Mouse (Mus musculus) embryonic facial prominence, embryonic 12.5 days (tissue): ENCODE data around the gene Ppm1h. TPM values are rescaled to one million over a fixed set of nuclear protein-coding genes. Genes with fewer than 3 reads are reported as not detected.
A peak's percentile ranks its signal among the peaks of the same experiment; 100 is the strongest.

ENCODE experiments used
- ATAC-seq: fragments of 200-750 bp; cut with Nextera tagmentation; 2 replicates; pipeline ENCODE4 v1.8.0; 2017; ENCODE audit not compliant: insufficient number of reproducible peaks, insufficient read depth, low FRiP score, low TSS enrichment
- H3K27ac ChIP-seq: fragments of 300-500 bp; sonication (generic); 2 replicates; pipeline ENCODE4 v1.5.1; 2016; ENCODE audit warnings: mild to moderate bottlenecking
- H3K27me3 ChIP-seq: fragments of 300-500 bp; sonication (generic); 2 replicates; pipeline ENCODE4 v1.6.1; 2016; ENCODE audit warnings: mild to moderate bottlenecking, moderate library complexity
- H3K36me3 ChIP-seq: fragments of 300-500 bp; sonication (generic); 2 replicates; pipeline ENCODE4 v1.6.1; 2016; ENCODE audit warnings: mild to moderate bottlenecking
- H3K4me1 ChIP-seq: fragments of 300-500 bp; sonication (generic); 2 replicates; pipeline ENCODE4 v1.6.1; 2016
- H3K4me2 ChIP-seq: fragments of 300-500 bp; sonication (generic); replicated peaks from 2 replicates; pipeline ENCODE4 v1.6.1; 2016; ENCODE audit warnings: mild to moderate bottlenecking, moderate library complexity
- H3K4me3 ChIP-seq: fragments of 300-500 bp; sonication (generic); 2 replicates; pipeline ENCODE4 v1.5.1; 2016; ENCODE audit warnings: mild to moderate bottlenecking
- H3K9ac ChIP-seq: fragments of 300-500 bp; sonication (generic); 2 replicates; pipeline ENCODE4 v1.6.1; 2016; ENCODE audit warnings: mild to moderate bottlenecking, moderate library complexity
- H3K9me3 ChIP-seq: fragments of 300-500 bp; sonication (generic); 2 replicates; pipeline ENCODE4 v1.6.1; 2016; ENCODE audit warnings: mild to moderate bottlenecking, moderate library complexity
- WGBS: fragments of 180-500 bp; shearing (Covaris S2); methylation state at CpG from one replicate; pipeline ENCODE4 v1.1.7; 2016; 5-methylcytosine and 5-hydroxymethylcytosine counted together
- polyA plus RNA-seq: library from polyadenylated mRNA; unstranded; fragments of >200 nt; fragmentation: Nextera tagmentation; extraction: Ambion mirVana; gene quantifications from 2 replicates; pipeline ENCODE4 v1.2.1, GENCODE M21; 2016

The Ppm1h gene
- polyA plus RNA-seq, 1 experiment from 2014 or later, result 5.3 TPM

DNA sequence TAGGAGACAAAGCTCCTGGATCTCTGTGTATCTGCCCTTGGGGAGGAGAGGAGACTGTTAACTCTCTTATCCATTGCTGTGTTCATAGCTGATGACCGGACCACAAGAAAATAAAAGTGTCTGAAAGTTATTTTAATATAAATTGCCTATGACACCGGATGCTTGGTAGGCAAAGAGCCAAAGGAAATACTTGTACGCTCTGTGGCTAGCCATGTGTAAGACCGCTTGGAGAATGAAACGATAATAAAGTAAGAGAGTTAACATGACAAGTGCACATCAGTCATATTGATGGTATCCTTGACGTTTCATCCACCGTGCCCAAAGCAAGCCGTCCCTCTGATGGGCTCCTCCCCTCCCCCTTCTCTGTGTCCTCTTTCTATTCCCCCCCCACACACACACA, 194.2 kb downstream of the Ppm1h start:
- no peak overlapping the region for H3K4me3 ChIP-seq
- 88% methylated on average over 8 of the region's 8 CpGs for WGBS
- no peak overlapping the region for H3K4me2 ChIP-seq
- no peak overlapping the region for H3K27ac ChIP-seq
- H3K36me3 ChIP-seq, result no peaks in the 10 kb centered on the region
- no peak for ATAC-seq
- no peak overlapping the region for H3K9ac ChIP-seq
- H3K4me1 ChIP-seq, result peaks cover 13% of the 10 kb centered on the region; the same call in 1 of the 2 replicates
- H3K9me3 ChIP-seq, result no peaks in the 10 kb centered on the region
- H3K27me3 ChIP-seq, result no peaks in the 10 kb centered on the region

DNA sequence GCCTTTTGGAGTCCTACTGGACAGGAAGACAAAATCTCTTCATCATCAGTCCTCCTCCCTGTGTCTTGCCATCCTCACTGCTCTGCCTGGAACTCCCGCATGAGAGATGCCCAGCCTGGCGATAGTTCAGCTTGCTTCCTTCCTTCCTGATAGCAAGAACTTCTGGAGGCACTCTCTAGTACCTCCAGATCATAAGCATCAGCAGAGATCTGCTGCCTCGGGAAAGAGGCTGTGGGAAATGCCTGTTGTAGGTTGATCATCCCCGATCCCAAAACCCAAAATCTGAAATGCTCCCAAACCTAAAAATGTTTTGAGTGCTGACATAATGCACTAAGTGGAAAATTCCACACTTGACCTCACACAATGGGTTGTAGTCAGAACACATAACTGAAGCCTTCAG, 198.4 kb downstream of the Ppm1h start:
- H3K36me3 ChIP-seq, result no peaks in the 10 kb centered on the region
- H3K27me3 ChIP-seq, result no peaks in the 10 kb centered on the region
- WGBS, result 88% methylated on average over 4 of the region's 4 CpGs
- H3K4me3 ChIP-seq, result no peak overlapping the region
- H3K9ac ChIP-seq, result no peak overlapping the region
- H3K4me2 ChIP-seq, result no peak overlapping the region
- no peaks in the 10 kb centered on the region for H3K9me3 ChIP-seq
- no peak for ATAC-seq
- H3K4me1 ChIP-seq, result peaks cover 3% of the 10 kb centered on the region; the same call in 1 of the 2 replicates
- no peak overlapping the region for H3K27ac ChIP-seq

DNA sequence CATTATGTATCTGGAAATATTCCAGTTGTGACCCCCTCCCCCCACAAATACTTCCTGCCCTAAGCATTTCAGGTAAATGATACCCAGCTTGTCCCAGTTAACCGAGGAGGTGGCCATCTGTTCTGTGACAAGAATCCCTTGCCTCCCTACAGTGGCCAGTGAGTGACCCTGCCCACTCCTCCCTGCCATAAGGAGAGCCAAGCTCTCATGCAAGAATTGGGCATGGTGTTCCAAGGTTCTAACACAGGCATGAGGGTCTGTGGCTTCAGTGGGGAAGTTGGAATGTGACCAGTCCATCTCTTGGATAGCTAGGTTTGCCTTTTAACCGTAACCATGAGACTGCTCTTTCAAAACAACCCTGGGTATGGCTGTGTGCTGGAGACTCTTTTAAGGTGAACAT, 198.9 kb downstream of the Ppm1h start:
- WGBS, result 55% methylated on average over 2 of the region's 2 CpGs
- no peak for ATAC-seq
- H3K27ac ChIP-seq, result no peak overlapping the region
- peaks cover 4% of the 10 kb centered on the region; the same call in 1 of the 2 replicates for H3K4me1 ChIP-seq
- no peaks in the 10 kb centered on the region for H3K27me3 ChIP-seq
- no peak overlapping the region for H3K4me2 ChIP-seq
- no peak overlapping the region for H3K4me3 ChIP-seq
- H3K36me3 ChIP-seq, result no peaks in the 10 kb centered on the region
- H3K9me3 ChIP-seq, result no peaks in the 10 kb centered on the region
- H3K9ac ChIP-seq, result no peak overlapping the region

DNA sequence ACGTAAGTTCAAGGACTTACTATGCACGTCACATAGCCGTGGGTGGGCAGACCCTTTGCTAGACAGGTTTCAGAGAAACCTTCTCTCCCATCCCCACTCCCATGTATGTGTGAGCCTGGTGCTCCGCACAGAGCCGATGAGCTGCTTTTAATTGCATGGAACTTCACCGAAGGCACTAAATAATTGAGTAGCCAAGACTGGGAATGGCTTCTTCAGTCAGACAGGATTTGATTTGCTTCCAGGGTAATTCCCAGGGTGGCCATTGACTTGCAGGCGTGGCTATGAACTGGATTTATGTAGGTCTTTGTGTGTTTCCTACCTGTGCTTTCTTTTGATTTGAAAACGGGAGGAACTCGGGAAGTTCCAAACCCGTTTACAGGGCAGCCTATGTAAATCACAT, 202.9 kb downstream of the Ppm1h start:
- Histone ChIP-seq H3K27ac (no peak overlapping the region), H3K9me3 (no peaks in the 10 kb centered on the region), H3K4me2 (no peak overlapping the region), H3K36me3 (no peaks in the 10 kb centered on the region), H3K4me1 (peaks cover 36% of the 10 kb centered on the region), H3K9ac (no peak overlapping the region), H3K4me3 (no peak overlapping the region), H3K27me3 (no peaks in the 10 kb centered on the region)
- ATAC-seq, result no peak
- WGBS, result 84% methylated on average over 10 of the region's 10 CpGs

DNA sequence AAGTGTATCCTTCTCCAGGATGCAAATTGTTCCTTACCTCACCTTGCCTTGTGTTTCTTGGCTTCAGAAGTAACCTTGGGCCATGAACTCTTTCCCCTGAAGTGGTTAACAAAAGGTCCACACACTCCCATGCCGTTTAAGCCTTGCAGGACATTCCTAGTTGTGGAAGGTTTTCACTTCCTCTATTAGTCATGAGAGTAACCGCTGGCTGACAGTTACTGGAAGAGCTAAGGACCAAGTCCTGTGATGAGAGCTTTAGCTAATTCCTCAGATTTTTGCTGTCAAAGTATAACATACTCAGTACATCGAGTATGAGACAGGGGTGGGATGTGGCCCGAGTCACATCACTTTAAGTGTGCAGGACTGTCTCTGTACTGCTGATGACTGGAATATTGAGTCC, 204.1 kb downstream of the Ppm1h start:
- no peak overlapping the region for H3K4me2 ChIP-seq
- H3K27me3 ChIP-seq, result no peaks in the 10 kb centered on the region
- H3K4me3 ChIP-seq, result no peak overlapping the region
- no peak overlapping the region for H3K27ac ChIP-seq
- H3K9ac ChIP-seq, result no peak overlapping the region
- H3K9me3 ChIP-seq, result no peaks in the 10 kb centered on the region
- peaks cover 44% of the 10 kb centered on the region for H3K4me1 ChIP-seq
- ATAC-seq, result no peak
- H3K36me3 ChIP-seq, result no peaks in the 10 kb centered on the region
- 76% methylated on average over 4 of the region's 4 CpGs for WGBS

DNA sequence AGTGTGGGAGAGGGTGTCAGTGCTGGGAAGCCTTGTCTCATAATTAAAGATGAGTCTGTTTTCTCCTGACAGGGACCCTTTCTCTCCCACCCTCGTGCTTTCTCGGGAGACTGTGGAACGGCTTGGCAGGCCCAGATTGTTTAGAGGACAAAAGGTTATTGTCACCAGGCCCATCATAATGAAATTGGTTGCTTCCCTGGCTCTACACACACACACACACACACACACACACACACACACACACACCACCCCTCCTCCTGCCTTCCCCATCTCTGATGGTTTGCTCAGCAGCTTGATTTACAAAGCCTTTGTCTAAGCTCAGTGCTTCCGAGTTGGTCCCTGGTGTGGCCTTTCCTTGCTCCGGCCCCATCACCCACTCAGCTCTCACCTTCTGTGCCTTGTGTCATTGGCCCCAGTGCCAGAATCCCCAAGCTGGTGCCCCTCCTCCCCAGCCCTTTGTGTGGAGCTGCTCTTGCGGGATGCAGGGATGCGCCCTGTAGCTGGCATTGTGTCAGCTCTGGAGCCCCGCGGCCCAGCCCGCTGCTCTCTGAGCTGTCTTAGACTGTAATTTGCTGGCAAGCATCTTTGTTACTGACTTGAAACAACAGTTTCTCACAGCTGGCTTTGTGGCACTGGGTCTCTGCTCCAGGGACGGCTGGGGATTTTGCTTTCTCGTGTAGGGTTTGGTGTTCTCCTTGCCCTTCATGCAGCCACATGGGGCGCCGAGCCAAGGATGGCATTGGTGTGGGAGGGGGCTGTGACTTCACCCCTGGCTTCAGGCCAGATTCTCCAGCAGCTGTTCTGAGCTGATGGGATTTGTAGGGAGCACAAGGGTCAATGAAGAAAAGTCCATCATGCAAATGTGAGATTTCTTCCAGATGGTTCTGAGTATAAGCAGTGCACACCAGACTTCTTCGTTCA, 205.5 kb downstream of the Ppm1h start:
- Histone ChIP-seq H3K36me3 (no peaks in the 10 kb centered on the region), H3K27me3 (no peaks in the 10 kb centered on the region), H3K4me3 (no peak overlapping the region), H3K4me2 (no peak overlapping the region), H3K4me1 (peaks cover 55% of the 10 kb centered on the region), H3K9ac (peak overlapping the region; percentile 5; the same call in 1 of the 2 replicates), H3K27ac (peak overlapping the region; percentile 91), H3K9me3 (no peaks in the 10 kb centered on the region)
- ATAC-seq, result peak; percentile 32
- 15% methylated on average over 15 of the region's 15 CpGs for WGBS

DNA sequence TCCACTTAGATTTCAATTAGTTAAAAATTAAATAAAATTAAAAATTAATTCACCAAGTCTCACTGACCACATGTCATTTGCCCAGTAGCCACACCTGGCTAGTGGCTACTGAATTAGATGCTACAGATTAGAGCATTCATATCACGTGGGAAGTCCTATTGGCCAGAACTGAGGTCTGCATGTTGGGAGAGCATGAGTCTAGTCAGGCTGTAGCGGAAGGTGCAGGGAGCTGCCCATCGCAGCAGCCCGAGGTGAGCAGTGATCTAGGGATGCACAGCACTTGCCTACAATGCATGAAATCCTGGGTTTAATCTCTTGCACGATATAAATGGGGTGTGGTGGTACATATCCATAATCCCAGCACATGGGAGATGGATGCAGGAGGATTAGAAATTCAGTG, 206.7 kb downstream of the Ppm1h start:
- no peak overlapping the region for H3K4me3 ChIP-seq
- no peak for ATAC-seq
- no peaks in the 10 kb centered on the region for H3K27me3 ChIP-seq
- no peaks in the 10 kb centered on the region for H3K9me3 ChIP-seq
- no peak overlapping the region for H3K4me2 ChIP-seq
- 80% methylated on average over 5 of the region's 5 CpGs for WGBS
- H3K4me1 ChIP-seq, result peaks cover 65% of the 10 kb centered on the region
- peak overlapping the region; percentile 91; the same call in 1 of the 2 replicates for H3K27ac ChIP-seq
- H3K9ac ChIP-seq, result no peak overlapping the region
- H3K36me3 ChIP-seq, result no peaks in the 10 kb centered on the region

DNA sequence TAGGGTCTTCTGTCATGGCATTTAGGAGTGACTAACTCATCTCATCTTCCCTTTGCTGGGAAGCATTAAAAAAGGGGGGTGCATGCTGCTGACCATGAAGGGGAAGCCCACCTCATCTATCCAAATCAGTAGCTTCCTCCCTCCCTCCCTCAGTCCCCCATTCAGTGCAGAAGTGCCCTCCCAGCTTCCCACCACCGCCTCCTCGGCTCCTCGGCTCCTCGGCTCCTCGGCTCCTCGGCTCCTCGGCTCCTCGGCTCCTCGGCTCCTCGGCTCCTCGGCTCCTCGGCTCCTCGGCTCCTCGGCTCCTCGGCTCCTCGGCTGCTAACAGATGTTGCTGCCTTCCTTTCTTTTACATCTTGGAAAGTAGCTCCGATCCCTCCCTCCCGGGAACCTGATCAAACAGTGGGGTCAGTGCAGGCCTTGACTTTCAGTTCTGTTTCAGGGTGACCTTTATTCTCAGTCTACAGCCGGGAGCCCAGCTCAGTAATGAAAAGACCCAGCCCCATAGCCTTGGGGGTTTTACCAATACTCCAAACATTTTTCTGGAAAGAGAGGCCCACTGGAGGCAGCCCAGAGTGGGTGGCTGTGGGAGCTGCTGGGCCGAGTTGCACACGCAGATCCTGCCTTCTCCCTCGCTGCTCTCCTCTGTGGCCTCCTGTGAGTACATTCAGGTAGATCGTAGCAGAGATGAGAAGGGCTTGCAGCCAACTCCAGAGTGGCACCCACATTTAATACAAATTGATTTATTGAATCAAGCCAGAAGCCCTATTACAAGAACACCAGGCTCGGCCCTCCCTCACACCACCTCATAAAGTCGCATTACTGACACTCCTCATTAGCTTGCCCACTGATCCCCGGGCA, 207.7 kb downstream of the Ppm1h start:
- Histone ChIP-seq H3K4me2 (peak overlapping the region; percentile 33), H3K9ac (peak overlapping the region; percentile 49), H3K27me3 (no peaks in the 10 kb centered on the region), H3K4me3 (0 out of 2 replicates have a peak overlapping the region, but pooled peaks have one; percentile 1), H3K36me3 (no peaks in the 10 kb centered on the region), H3K27ac (peak overlapping the region; percentile 98), H3K9me3 (no peaks in the 10 kb centered on the region), H3K4me1 (peaks cover 67% of the 10 kb centered on the region)
- WGBS, result 3% methylated on average over 25 of the region's 26 CpGs
- peak; percentile 19 for ATAC-seq

DNA sequence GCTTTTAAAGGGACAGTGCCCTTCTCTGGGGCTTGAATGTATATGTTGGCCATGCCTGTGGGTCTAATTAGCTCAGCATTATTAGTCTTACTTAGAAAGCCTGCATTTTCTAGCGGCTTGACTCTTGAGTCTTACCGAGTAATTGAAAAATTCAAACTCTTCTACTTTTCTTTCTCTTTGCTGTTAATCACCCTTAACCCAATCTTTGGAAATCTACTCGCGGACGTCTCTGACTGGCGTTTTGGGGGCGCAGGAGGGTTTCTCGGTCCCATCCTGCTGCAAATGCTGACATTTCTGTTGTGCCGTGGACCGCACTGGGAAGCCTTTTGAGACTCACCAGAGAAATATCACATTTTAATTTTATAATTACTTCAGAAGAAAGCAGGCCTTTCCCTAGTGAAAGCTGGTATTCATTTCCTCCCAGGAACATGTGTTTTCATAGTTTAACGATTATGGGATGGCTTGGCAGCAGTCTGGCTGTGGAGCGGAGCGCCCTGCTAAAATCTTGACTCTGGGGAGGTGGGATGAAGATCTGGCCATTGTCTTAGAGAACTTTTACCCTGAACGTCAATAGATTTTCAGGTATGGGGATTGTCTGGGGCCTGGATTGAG, 208.5 kb downstream of the Ppm1h start:
- no peaks in the 10 kb centered on the region for H3K27me3 ChIP-seq
- peaks cover 67% of the 10 kb centered on the region for H3K4me1 ChIP-seq
- H3K9me3 ChIP-seq, result no peaks in the 10 kb centered on the region
- H3K4me2 ChIP-seq, result peak overlapping the region; percentile 33
- no peak for ATAC-seq
- no peak overlapping the region for H3K9ac ChIP-seq
- no peak overlapping the region for H3K4me3 ChIP-seq
- WGBS, result 20% methylated on average over 14 of the region's 14 CpGs
- H3K27ac ChIP-seq, result peak overlapping the region; percentile 98
- H3K36me3 ChIP-seq, result no peaks in the 10 kb centered on the region

DNA sequence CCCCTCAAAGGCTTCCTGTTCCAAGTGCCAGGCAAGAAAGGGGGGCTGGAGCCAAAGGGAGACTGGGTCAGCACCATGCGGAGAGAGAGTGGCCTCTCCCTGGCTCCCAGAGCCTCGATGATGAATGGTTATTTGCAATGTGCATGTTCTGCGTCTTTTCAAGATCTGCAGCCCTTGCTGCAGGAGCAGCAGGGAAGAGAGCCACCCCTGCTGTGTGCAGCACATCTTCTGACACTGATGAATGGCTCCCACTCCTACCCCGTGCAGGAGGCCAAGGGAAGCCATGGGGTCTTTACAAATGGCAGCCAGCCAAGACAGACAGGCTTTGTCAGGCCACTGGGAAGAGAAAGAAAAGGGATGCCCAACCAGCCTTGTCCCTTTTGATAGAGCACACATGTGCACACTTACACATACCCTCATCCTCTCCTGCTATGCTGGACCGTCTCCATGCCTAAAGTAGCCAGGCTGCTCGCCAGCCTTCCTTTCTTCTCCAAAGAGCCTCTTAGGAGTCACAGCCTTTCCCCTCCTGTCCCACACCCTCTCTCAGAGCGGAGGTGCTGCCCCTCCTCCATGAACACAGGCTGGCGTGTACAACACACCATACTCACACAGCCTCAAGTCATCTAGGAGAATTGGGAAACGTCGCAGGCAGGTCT, 209.1 kb downstream of the Ppm1h start:
- Histone ChIP-seq H3K4me3 (no peak overlapping the region), H3K27me3 (no peaks in the 10 kb centered on the region), H3K4me2 (peak overlapping the region; percentile 33; the same call in 1 of the 2 replicates), H3K4me1 (peaks cover 65% of the 10 kb centered on the region), H3K9me3 (no peaks in the 10 kb centered on the region), H3K27ac (peak overlapping the region; percentile 98), H3K9ac (no peak overlapping the region), H3K36me3 (no peaks in the 10 kb centered on the region)
- 37% methylated on average over 10 of the region's 10 CpGs for WGBS
- peak; percentile 49; the same call in 1 of the 2 replicates for ATAC-seq
